Mouse (Mus musculus): Measurements from ENCODE around the gene Ephx4.

Gene Ephx4

GRCm38 (mm10) chr5:107434001-107434400 lies 31.5 kb downstream of the Ephx4 start:
- no peak for DNase-seq (ENCODE audit: low spot score)

GRCm38 (mm10) chr5:107436185-107436584 lies 33.6 kb downstream of the Ephx4 start:
- no peak for DNase-seq (ENCODE audit: low spot score)

- DNase-seq (ENCODE audit: low spot score) = peak; percentile 7
These were observed 34.2 kb downstream of the Ephx4 start for GRCm38 (mm10) chr5:107436587-107437209.

- peak; percentile 95 for DNase-seq (ENCODE audit: low spot score)
These were observed 35.1 kb downstream of the Ephx4 start, which contains the start of gene Btbd8 for GRCm38 (mm10) chr5:107437464-107438281. TSS of gene Btbd8 (plus strand) at chr5:107437997.

- peak; percentile 19 for DNase-seq (ENCODE audit: low spot score)
These were observed 35.8 kb downstream of the Ephx4 start for GRCm38 (mm10) chr5:107438353-107438752.

- no peak for DNase-seq (ENCODE audit: low spot score)
These were observed 39.3 kb downstream of the Ephx4 start for GRCm38 (mm10) chr5:107441881-107442280.

GRCm38 (mm10) chr5:107444251-107444650 lies 41.7 kb downstream of the Ephx4 start:
- DNase-seq (ENCODE audit: low spot score) = peak; percentile 18

GRCm38 (mm10) chr5:107447977-107448376 lies 45.4 kb downstream of the Ephx4 start:
- no peak for DNase-seq (ENCODE audit: low spot score)

GRCm38 (mm10) chr5:107448784-107449183 lies 46.2 kb downstream of the Ephx4 start:
- no peak for DNase-seq (ENCODE audit: low spot score)

GRCm38 (mm10) chr5:107449620-107450019 lies 47.1 kb downstream of the Ephx4 start:
- DNase-seq (ENCODE audit: low spot score) = no peak

GRCm38 (mm10) chr5:107450299-107450698 lies 47.8 kb downstream of the Ephx4 start:
- no peak for DNase-seq (ENCODE audit: low spot score)

GRCm38 (mm10) chr5:107462147-107463076 lies 59.9 kb downstream of the Ephx4 start:
- no peak for DNase-seq (ENCODE audit: low spot score)

GRCm38 (mm10) chr5:107466501-107466900 lies 64.0 kb downstream of the Ephx4 start:
- DNase-seq (ENCODE audit: low spot score) = no peak

GRCm38 (mm10) chr5:107467098-107467497 lies 64.6 kb downstream of the Ephx4 start:
- DNase-seq (ENCODE audit: low spot score) = no peak

- peak; percentile 20 for DNase-seq (ENCODE audit: low spot score)
These were observed 68.2 kb downstream of the Ephx4 start for GRCm38 (mm10) chr5:107470600-107471329.
